Mouse (Mus musculus) C2C12 (cell line): Measurements from ENCODE around the gene Tradd. TPM values are rescaled to one million over a fixed set of nuclear protein-coding genes. Genes with fewer than 3 reads are reported as not detected.

Experiments
- H3K27me3 ChIP-seq: one replicate; pipeline ENCODE4 v1.6.1; 2011; ENCODE audit not compliant: control insufficient read depth, insufficient read depth, insufficient read length
- H3K36me3 ChIP-seq: one replicate; pipeline ENCODE4 v1.6.1; 2011; ENCODE audit not compliant: control insufficient read depth, insufficient read depth
- H3K4me3 ChIP-seq: one replicate; pipeline ENCODE4 v1.5.1; 2011; ENCODE audit warnings: mild to moderate bottlenecking, control low read depth; ENCODE audit not compliant: poor library complexity, insufficient read depth, severe bottlenecking
- H3K79me2 ChIP-seq: one replicate; pipeline ENCODE4 v1.6.1; 2011; ENCODE audit not compliant: control insufficient read depth, insufficient read depth
- H3K79me3 ChIP-seq: one replicate; pipeline ENCODE4 v1.6.1; 2011; ENCODE audit warnings: low read depth, control low read depth
- H3ac ChIP-seq: one replicate; pipeline ENCODE3; 2011; ENCODE audit warnings: low read depth; ENCODE audit not compliant: control insufficient read depth, insufficient read length
- CEBPB ChIP-seq: IDR thresholded peaks from one replicate; pipeline ENCODE4 v1.6.1; 2011; ENCODE audit warnings: low read depth, mild to moderate bottlenecking, control low read depth, moderate library complexity
- CTCF ChIP-seq: IDR thresholded peaks from one replicate; pipeline ENCODE4 v1.5.1; 2011; ENCODE audit not compliant: control insufficient read depth, insufficient read depth, insufficient read length
- FOSL1 ChIP-seq: IDR thresholded peaks from one replicate; pipeline ENCODE4 v1.8.0; 2011; ENCODE audit warnings: mild to moderate bottlenecking, low read length; ENCODE audit not compliant: poor library complexity, insufficient read depth, severe bottlenecking
- MAX ChIP-seq: IDR thresholded peaks from one replicate; pipeline ENCODE4 v1.6.1; 2011; ENCODE audit warnings: mild to moderate bottlenecking, control low read depth
- MYOD1 ChIP-seq: IDR thresholded peaks from one replicate; pipeline ENCODE4 v1.6.1; 2011; ENCODE audit warnings: low read depth; ENCODE audit not compliant: control insufficient read depth, insufficient read length
- MYOG ChIP-seq: IDR thresholded peaks from one replicate; pipeline ENCODE4 v1.6.1; 2011; ENCODE audit not compliant: control insufficient read depth, insufficient read length; ENCODE audit errors: extremely low read depth
- USF1 ChIP-seq: IDR thresholded peaks from one replicate; pipeline ENCODE4 v1.6.1; 2011; ENCODE audit warnings: low read depth, mild to moderate bottlenecking, control low read depth, moderate library complexity
- long read RNA-seq, 2 experiments: library from polyadenylated mRNA; unstranded; transcript quantifications; one replicate each; pipeline ENCODE4 v2.0.0; 2019 to 2020
- polyA plus RNA-seq: library from polyadenylated mRNA; unstranded; fragments of >200 nt; fragmentation: generic; extraction: Trizol; gene quantifications from one replicate; pipeline ENCODE4 v1.2.1, GENCODE M21; 2012; ENCODE audit warnings: missing spikeins

Gene Tradd
- polyA plus RNA-seq, result 27.3 TPM
- long read RNA-seq, experiment 1, transcript Tradd-201 (5 exons, 1,689 nt), result major isoform, 23 of 39 reads
- long read RNA-seq, experiment 1, partial matches to known transcripts, result 9 of 39 reads
- long read RNA-seq, experiment 1, other reads (novel, unspliced or antisense), result 6 of 39 reads
- long read RNA-seq, experiment 2, transcript Tradd-201 (5 exons, 1,689 nt), result major isoform, 62 of 78 reads
- long read RNA-seq, experiment 2, partial matches to known transcripts, result 3 of 78 reads
- long read RNA-seq, experiment 2, other reads (novel, unspliced or antisense), result 13 of 78 reads

DNA sequence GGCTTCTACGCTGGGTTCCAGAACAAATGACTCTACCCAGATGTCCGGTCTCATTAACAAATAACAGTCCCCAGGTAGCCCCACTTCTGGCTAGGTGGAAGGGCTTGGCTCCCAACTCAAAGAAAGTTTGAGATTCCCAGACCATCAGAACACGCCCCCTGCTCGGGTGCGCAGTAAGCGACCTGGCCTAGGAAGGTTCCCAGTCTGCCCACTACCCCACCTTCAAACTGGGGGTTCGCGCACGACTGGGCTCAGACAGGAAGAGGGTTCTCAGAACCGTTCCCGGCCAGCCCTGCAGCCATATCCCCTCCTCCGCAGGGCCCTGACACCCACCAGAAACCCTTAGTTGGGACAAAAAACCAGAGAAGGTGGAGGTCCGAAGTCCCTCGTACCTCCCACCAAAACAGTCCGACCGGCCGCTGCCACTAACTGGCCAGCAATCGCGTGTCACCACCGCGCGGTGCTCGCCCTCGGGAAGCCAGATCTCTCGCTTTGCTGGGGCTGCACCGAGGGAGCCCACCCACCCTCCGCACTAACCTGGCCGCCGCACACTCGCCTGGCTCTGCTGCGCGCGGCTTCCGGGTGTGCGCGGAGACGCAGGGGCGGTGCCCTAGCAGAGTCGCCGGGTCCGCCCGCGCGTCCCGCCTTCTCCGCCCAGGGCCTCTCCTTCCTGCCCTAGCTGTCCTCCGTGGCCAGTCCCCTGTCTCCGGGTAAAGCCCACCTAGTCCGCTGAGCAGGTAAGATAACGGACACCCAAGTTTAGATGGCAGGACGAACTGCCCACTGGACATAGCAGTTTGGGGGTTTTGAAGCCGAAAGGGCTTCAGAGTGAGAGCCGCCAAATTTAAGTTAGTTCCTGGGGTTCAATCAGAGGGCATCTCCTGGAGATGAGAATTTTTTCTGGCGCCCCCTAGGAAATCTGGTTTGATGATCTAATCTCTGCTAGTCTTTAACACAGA lies at the start of gene Tradd, which contains the start of gene Fbxl8:
Gene Tradd (minus strand): TSS at position 586 of the 959 bp plus-strand sequence.
Gene Fbxl8 (plus strand): TSS at position 625 of the 959 bp plus-strand sequence.
- Histone ChIP-seq H3K79me3 (peaks cover 3% of the 10 kb centered on the region), H3K36me3 (peaks cover 10% of the 10 kb centered on the region), H3K4me3 (peak within 1 kb of the TSS; percentile 71), H3ac (peak within 1 kb of the TSS; percentile 91), H3K27me3 (no peaks in the 10 kb centered on the region), H3K79me2 (peaks cover 16% of the 10 kb centered on the region)
- TF ChIP-seq CEBPB, result no peak
- TF ChIP-seq USF1, result no peak
- no peak for TF ChIP-seq MAX
- TF ChIP-seq MYOG, result no peak
- TF ChIP-seq MYOD1, result no peak
- no peak for TF ChIP-seq CTCF
- no peak for TF ChIP-seq FOSL1

DNA sequence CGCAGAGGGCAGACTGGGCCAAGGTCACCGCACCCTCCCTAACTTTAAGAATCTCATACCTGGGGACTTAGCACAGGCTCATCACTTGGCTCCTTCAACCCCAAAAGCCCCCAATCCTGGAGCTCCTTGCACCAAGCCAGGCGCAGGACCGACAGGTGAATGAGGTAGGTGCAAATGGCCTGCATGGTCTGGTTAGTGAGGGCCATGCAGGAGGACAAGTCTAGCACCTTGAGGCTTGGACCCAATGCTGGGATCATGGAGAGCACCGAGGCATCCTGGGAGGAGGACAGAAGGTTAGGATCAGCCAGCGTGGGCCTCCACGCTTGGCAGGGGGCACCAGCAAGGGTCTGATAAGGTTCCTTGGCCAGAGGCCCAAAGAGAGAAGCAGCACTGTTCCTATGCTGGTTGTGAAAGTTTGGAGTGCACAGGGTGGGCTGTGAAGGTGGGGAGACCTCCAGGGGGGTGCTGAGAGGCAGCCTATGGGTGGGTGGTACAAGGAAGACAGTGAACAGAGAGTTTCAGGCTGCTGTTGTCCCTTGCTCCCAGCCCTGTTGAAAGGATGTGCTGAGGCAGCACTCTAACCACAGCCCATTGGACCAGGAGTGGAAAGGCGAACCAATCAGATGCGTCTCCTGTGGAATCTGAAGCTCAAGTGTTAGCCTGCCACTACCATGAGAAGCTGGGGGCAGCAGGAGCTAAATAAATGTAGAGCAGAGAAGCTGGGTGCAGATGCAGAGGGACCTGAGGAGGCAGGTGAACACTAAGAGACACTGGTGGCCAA lies 49.4 kb upstream of the Tradd start:
- Histone ChIP-seq H3K79me2 (no peaks in the 10 kb centered on the region), H3K27me3 (no peaks in the 10 kb centered on the region), H3K79me3 (no peaks in the 10 kb centered on the region), H3K36me3 (peaks cover 43% of the 10 kb centered on the region), H3ac (no peak overlapping the region), H3K4me3 (no peak overlapping the region)
- TF ChIP-seq CEBPB (no peak), USF1 (no peak), MYOG (no peak), MYOD1 (no peak), MAX (no peak), CTCF (no peak), FOSL1 (no peak)

DNA sequence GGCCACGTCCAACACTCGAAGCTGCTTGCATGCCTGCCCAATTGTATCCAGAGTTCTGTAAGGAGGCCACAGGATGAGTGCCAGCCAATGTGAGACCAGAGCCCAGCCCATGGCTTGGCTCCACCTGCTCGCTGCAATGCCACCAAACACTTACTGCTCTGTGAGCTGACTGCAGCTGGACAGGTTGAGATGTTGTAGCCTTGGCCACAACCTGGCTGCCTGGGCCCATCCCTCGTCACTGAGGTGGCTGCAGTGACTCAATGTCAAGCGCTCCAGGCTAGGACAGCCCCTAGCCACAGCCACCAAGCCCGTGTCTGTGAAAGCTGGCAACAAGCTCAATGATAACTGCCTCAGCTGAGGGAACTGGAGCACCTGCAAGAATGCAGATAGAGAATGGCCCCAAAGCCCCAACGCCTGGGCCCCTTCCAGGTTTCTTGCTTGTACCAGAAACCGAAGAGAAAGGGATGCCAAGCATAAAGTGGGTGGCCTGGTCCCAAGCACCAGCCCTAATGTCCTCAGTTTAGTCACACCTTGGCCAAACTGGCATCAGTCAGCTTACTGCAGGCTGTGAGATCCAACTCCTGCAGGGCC lies 48.6 kb upstream of the Tradd start:
- H3K36me3 ChIP-seq, result peaks cover 48% of the 10 kb centered on the region
- no peaks in the 10 kb centered on the region for H3K79me2 ChIP-seq
- H3K27me3 ChIP-seq, result no peaks in the 10 kb centered on the region
- H3K79me3 ChIP-seq, result no peaks in the 10 kb centered on the region
- no peak overlapping the region for H3K4me3 ChIP-seq
- no peak overlapping the region for H3ac ChIP-seq
- TF ChIP-seq FOSL1 (no peak), CEBPB (no peak), CTCF (no peak), USF1 (no peak), MYOG (no peak), MYOD1 (no peak)

DNA sequence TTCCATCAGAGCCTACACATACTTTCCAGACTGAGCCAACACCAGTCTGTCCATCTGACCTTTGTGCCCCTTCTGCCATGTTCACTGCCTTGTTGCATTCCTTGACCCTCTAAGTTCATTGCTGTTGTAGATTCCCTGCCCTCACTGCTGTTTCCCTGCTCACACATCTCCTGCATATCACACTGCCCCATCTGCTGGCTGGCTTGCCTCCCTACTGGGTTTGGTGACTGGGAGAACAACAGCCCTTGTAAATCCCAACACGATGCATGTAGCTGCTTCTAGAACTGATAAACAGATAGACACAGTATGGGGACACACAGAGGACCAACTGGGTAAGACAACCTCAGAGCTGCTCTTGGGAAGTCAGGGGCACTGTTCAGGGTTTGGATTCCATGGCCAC lies 47.3 kb upstream of the Tradd start:
- H3K27me3 ChIP-seq, result no peaks in the 10 kb centered on the region
- H3K4me3 ChIP-seq, result no peak overlapping the region
- peaks cover 54% of the 10 kb centered on the region for H3K36me3 ChIP-seq
- no peaks in the 10 kb centered on the region for H3K79me3 ChIP-seq
- no peaks in the 10 kb centered on the region for H3K79me2 ChIP-seq
- no peak overlapping the region for H3ac ChIP-seq
- TF ChIP-seq MAX (no peak), USF1 (no peak), CTCF (no peak), CEBPB (no peak), MYOD1 (no peak), MYOG (no peak), FOSL1 (no peak)
